Mouse (Mus musculus) megakaryocyte, embryonic 14.5 days (primary cell): ENCODE measurements around the gene Tmem45a. TPM values are rescaled to one million over a fixed set of nuclear protein-coding genes. Genes with fewer than 3 reads are reported as not detected.

Source experiments
- H3K27me3 ChIP-seq: replicated peaks from 2 replicates; pipeline ENCODE3; 2012; ENCODE audit warnings: inconsistent platforms
- H3K36me3 ChIP-seq: replicated peaks from 2 replicates; pipeline ENCODE3; 2012; ENCODE audit warnings: low read length, inconsistent platforms, mixed read lengths
- H3K4me1 ChIP-seq: 2 replicates; pipeline ENCODE4 v1.6.1; 2012; ENCODE audit warnings: inconsistent platforms
- H3K4me3 ChIP-seq: replicated peaks from 2 replicates; pipeline ENCODE3; 2012; ENCODE audit warnings: moderate library complexity, mild to moderate bottlenecking, inconsistent platforms
- H3K9me3 ChIP-seq: 2 replicates; pipeline ENCODE4 v1.6.1; 2012; ENCODE audit warnings: inconsistent platforms
- FLI1 ChIP-seq: IDR thresholded peaks from 2 replicates; pipeline ENCODE4 v1.6.1; 2012; ENCODE audit warnings: low read length, inconsistent platforms, mixed read lengths
- GATA1 ChIP-seq: IDR thresholded peaks from 3 replicates; pipeline ENCODE4 v1.6.1; 2012; ENCODE audit warnings: mixed read lengths, low read length, inconsistent platforms, borderline replicate concordance
- polyA plus RNA-seq: library from polyadenylated mRNA; stranded (reverse); fragments of >175 nt; gene quantifications from 2 replicates; pipeline ENCODE4 v1.2.3, GENCODE M21; 2012; ENCODE audit warnings: low replicate concordance; ENCODE audit not compliant: insufficient read depth

Gene Tmem45a
- polyA plus RNA-seq, 1 experiment: not detected

GRCm38 (mm10) chr16:56799541-56800029 lies 86.4 kb downstream of the Tmem45a start:
- Histone ChIP-seq H3K27me3 (no peaks in the 10 kb centered on the region), H3K4me1 (peaks cover 6% of the 10 kb centered on the region; the same call in 1 of the 2 replicates), H3K9me3 (no peaks in the 10 kb centered on the region), H3K4me3 (no peak overlapping the region), H3K36me3 (no peaks in the 10 kb centered on the region)
- TF ChIP-seq FLI1: no peak

- no peaks in the 10 kb centered on the region for H3K36me3 ChIP-seq
- peaks cover 6% of the 10 kb centered on the region; the same call in 1 of the 2 replicates for H3K4me1 ChIP-seq
- no peak overlapping the region for H3K4me3 ChIP-seq
- no peaks in the 10 kb centered on the region for H3K9me3 ChIP-seq
- no peaks in the 10 kb centered on the region for H3K27me3 ChIP-seq
- TF ChIP-seq FLI1 (no peak), GATA1 (no peak)
These were observed 87.1 kb downstream of the Tmem45a start for GRCm38 (mm10) chr16:56798873-56799272.

DNA sequence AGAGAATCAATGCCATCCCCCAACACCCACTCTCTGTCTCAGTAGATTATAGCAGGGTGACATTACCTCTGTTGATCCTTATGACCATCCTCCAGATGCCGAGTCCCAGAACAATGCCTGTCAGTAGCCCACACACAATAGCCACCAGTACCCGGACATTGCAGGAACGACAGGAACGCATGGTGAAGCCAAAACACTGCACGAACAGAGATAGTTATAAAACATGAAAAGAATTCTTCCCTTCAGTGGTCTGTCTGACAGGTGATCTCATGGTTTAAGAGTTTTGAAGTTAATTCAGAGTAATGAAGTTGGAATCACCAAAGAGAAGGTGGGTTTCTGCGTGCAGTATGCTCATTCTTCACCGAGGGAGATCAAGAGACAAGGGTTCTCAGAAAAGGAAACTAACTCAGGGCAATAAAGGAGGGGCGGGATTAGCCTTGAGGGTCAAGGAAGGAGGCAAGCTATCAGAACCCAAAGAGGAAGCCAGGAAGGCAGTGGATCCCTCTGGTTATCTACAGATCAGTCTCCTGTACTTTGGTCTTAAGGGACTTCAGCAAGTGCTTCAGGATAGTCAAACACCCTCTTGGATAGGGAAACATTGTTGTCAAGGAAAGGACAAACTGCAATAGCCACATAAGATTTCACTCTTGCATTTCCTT lies 90.4 kb downstream of the Tmem45a start, which contains the start of gene Adgrg7:
TSS of gene Adgrg7 (minus strand) at position 375 of the 659 bp plus-strand sequence.
- Histone ChIP-seq H3K36me3 (no peaks in the 10 kb centered on the region), H3K4me1 (peaks cover 6% of the 10 kb centered on the region; the same call in 1 of the 2 replicates), H3K4me3 (peak within 1 kb of the TSS; percentile 80), H3K27me3 (no peaks in the 10 kb centered on the region), H3K9me3 (no peaks in the 10 kb centered on the region)
- TF ChIP-seq FLI1: no peak
- TF ChIP-seq GATA1: no peak

DNA sequence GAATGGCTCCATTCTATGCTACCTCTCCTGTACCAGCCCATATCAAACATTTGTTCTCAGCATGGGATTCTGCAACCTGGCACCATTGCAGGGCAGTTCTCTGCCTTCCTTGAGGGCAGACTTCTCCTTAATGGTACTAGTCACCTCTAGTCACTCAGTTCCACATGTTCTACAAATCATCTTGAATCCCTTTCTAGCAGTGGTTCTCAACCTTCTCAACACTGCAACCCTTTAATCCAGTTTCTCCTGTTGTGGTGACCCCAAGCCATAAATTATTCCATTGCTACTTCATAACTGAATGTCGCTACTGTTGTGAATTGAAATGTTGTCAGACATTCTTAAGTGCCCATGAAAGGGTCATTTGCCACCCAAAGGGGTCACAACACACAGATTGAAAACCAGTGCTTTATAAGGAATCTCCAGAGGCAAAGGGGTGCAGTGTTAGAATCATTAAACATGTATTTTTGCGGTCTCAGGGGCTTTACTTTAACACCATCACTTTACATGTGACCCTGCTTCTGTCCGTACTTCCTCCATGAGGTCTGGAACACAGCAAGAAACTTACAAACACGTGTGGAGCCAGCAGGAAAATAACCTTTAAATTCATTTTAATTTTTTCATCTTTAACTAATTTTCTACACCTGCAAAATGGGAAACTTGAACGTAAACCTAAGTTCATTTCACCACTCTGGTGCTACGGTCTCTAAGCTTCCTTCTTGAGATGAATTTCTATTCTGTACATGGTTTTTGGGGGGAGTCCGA lies 91.4 kb downstream of the Tmem45a start:
- Histone ChIP-seq H3K4me3 (no peak overlapping the region), H3K27me3 (no peaks in the 10 kb centered on the region), H3K4me1 (peaks cover 6% of the 10 kb centered on the region; the same call in 1 of the 2 replicates), H3K36me3 (no peaks in the 10 kb centered on the region), H3K9me3 (no peaks in the 10 kb centered on the region)
- TF ChIP-seq FLI1 (no peak), GATA1 (no peak)

- TF ChIP-seq GATA1 (no peak), FLI1 (no peak)
- Histone ChIP-seq H3K9me3 (no peaks in the 10 kb centered on the region), H3K36me3 (no peaks in the 10 kb centered on the region), H3K4me3 (no peak overlapping the region), H3K27me3 (no peaks in the 10 kb centered on the region), H3K4me1 (peaks cover 6% of the 10 kb centered on the region; the same call in 1 of the 2 replicates)
These were observed 92.2 kb downstream of the Tmem45a start for GRCm38 (mm10) chr16:56793778-56794177.

DNA sequence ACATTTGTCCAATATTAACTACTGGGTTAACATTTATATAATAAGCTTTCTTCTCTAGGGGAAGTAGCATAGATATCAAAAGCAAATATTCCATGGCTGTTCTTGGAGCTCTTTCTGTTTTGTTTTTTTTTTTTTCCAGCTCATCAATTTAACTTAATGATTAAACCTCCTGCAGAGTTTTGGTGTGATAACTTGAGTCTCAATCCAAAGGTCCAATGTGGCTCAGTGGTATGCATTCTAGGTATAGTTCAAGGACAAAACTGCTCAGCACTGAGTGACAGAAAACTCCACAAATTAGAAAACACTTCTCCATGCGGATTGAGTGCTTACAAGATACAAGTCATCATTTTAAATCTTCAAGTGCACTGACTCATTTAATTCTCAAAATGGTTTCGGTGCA lies 100.0 kb downstream of the Tmem45a start:
- Histone ChIP-seq H3K36me3 (no peaks in the 10 kb centered on the region), H3K4me3 (no peak overlapping the region), H3K4me1 (no peaks in the 10 kb centered on the region), H3K9me3 (no peaks in the 10 kb centered on the region), H3K27me3 (no peaks in the 10 kb centered on the region)
- TF ChIP-seq GATA1 (no peak), FLI1 (no peak)

GRCm38 (mm10) chr16:56771163-56772105 lies 114.5 kb downstream of the Tmem45a start:
- Histone ChIP-seq H3K4me3 (no peak overlapping the region), H3K9me3 (no peaks in the 10 kb centered on the region), H3K36me3 (no peaks in the 10 kb centered on the region), H3K4me1 (no peaks in the 10 kb centered on the region), H3K27me3 (peaks cover 2% of the 10 kb centered on the region)
- TF ChIP-seq FLI1: no peak
- TF ChIP-seq GATA1: no peak

Other genes with a start within 250 kb of the Tmem45a start
- 7.9 and 32.3 TPM in 2 replicates for gene Tfg, start 168.7 kb downstream of the Tmem45a start, polyA plus RNA-seq
- gene Adgrg7, start 90.3 kb downstream of the Tmem45a start, polyA plus RNA-seq: not detected in 2 replicates
- gene Lnp1, start 41.9 kb upstream of the Tmem45a start, polyA plus RNA-seq: not detected in 2 replicates
- not detected in 2 replicates for gene Tmem45a2, start 185.2 kb upstream of the Tmem45a start, polyA plus RNA-seq
- 6.6 and 17.6 TPM in 2 replicates for gene Tomm70a, start 235.5 kb upstream of the Tmem45a start, polyA plus RNA-seq